Mouse (Mus musculus) gonadal fat pad, adult 2 months (tissue): ENCODE results near the gene Tbc1d24. TPM values are rescaled to one million over a fixed set of nuclear protein-coding genes. Genes with fewer than 3 reads are reported as not detected.

ENCODE experiments used
- DNase-seq: peaks from one replicate; pipeline ENCODE4 v3.0.0-alpha.2; 2012; ENCODE audit warnings: low read depth
- polyA plus RNA-seq: library from polyadenylated mRNA; depleted of rRNA; stranded (reverse); fragments of >200 nt; gene quantifications from 2 replicates; pipeline ENCODE4 v1.2.3, GENCODE M21; 2012

Tbc1d24 gene
- polyA plus RNA-seq, 1 experiment: 12.8 TPM

- DNase-seq: no peak
These were observed 31.9 kb downstream of the Tbc1d24 start for GRCm38 (mm10) chr17:24173423-24173822.

GRCm38 (mm10) chr17:24171738-24172137 is 33.6 kb downstream of the Tbc1d24 start:
- no peak for DNase-seq

- no peak for DNase-seq
These were observed 34.6 kb downstream of the Tbc1d24 start for GRCm38 (mm10) chr17:24170729-24171128.

- DNase-seq: no peak
These were observed 35.2 kb downstream of the Tbc1d24 start for GRCm38 (mm10) chr17:24170125-24170524.

- DNase-seq: peak; percentile 55
These were observed 35.9 kb downstream of the Tbc1d24 start, which contains the start of gene Atp6v0c for GRCm38 (mm10) chr17:24169317-24170065. Gene Atp6v0c (minus strand): TSS chr17:24169702.

- peak; percentile 56 for DNase-seq
These were observed 36.6 kb downstream of the Tbc1d24 start for GRCm38 (mm10) chr17:24168590-24169277.

GRCm38 (mm10) chr17:24167891-24168505 is 37.4 kb downstream of the Tbc1d24 start:
- DNase-seq: no peak

- DNase-seq: no peak
These were observed 38.2 kb downstream of the Tbc1d24 start for GRCm38 (mm10) chr17:24167120-24167519.

GRCm38 (mm10) chr17:24164566-24165259 is 40.6 kb downstream of the Tbc1d24 start:
- DNase-seq: no peak

- DNase-seq: no peak
These were observed 42.0 kb downstream of the Tbc1d24 start, which contains the start of gene Amdhd2 for GRCm38 (mm10) chr17:24163176-24163962. Gene Amdhd2 (minus strand): TSS chr17:24163766.

- no peak for DNase-seq
These were observed 42.7 kb downstream of the Tbc1d24 start for GRCm38 (mm10) chr17:24162584-24163175.

- DNase-seq: no peak
These were observed 43.9 kb downstream of the Tbc1d24 start for GRCm38 (mm10) chr17:24161466-24161865.

GRCm38 (mm10) chr17:24157526-24157925 is 47.8 kb downstream of the Tbc1d24 start:
- no peak for DNase-seq

- no peak for DNase-seq
These were observed 48.2 kb downstream of the Tbc1d24 start for GRCm38 (mm10) chr17:24157121-24157520.

GRCm38 (mm10) chr17:24156394-24156793 is 49.0 kb downstream of the Tbc1d24 start:
- no peak for DNase-seq

- no peak for DNase-seq
These were observed 49.6 kb downstream of the Tbc1d24 start for GRCm38 (mm10) chr17:24155742-24156141.

GRCm38 (mm10) chr17:24154463-24154862 is 50.9 kb downstream of the Tbc1d24 start:
- no peak for DNase-seq

GRCm38 (mm10) chr17:24151890-24152563 is 53.3 kb downstream of the Tbc1d24 start:
- DNase-seq: no peak

GRCm38 (mm10) chr17:24151382-24151781 is 54.0 kb downstream of the Tbc1d24 start:
- no peak for DNase-seq

GRCm38 (mm10) chr17:24150824-24151223 is 54.5 kb downstream of the Tbc1d24 start, which contains the start of gene Pdpk1:
Gene Pdpk1 (minus strand): TSS chr17:24150924.
- DNase-seq: no peak
